Mouse (Mus musculus) heart, adult 2 months (tissue): ENCODE results near the gene Tmem245. TPM values are rescaled to one million over a fixed set of nuclear protein-coding genes. Genes with fewer than 3 reads are reported as not detected.

Experiments
- DNase-seq, 2 experiments: peaks; one replicate each; pipeline ENCODE4 v3.0.0; 2021
- H3K27ac ChIP-seq: fragments of 200-600 bp; 2 replicates; pipeline ENCODE4 v1.8.1; 2022
- H3K27me3 ChIP-seq: fragments of 200-500 bp; 2 replicates; pipeline ENCODE4 v1.6.1; 2012; ENCODE audit warnings: mild to moderate bottlenecking, low read length, inconsistent platforms, mixed read lengths; ENCODE audit not compliant: control insufficient read depth, insufficient read depth
- H3K36me3 ChIP-seq: fragments of 200-500 bp; 2 replicates; pipeline ENCODE4 v1.6.1; 2012; ENCODE audit warnings: low read length, inconsistent platforms; ENCODE audit not compliant: control insufficient read depth, insufficient read depth
- H3K4me1 ChIP-seq: fragments of 200-500 bp; 2 replicates; pipeline ENCODE4 v1.6.1; 2011; ENCODE audit warnings: low read length; ENCODE audit not compliant: control insufficient read depth, insufficient read depth
- H3K4me3 ChIP-seq: fragments of 200-600 bp; 2 replicates; pipeline ENCODE4 v1.8.1; 2022
- H3K79me2 ChIP-seq: fragments of 200-500 bp; replicated peaks from 2 replicates; pipeline ENCODE4 v1.6.1; 2012; ENCODE audit warnings: mild to moderate bottlenecking, inconsistent platforms, low read length, moderate library complexity, mixed read lengths; ENCODE audit not compliant: control insufficient read depth, insufficient read depth
- H3K9ac ChIP-seq: fragments of 200-500 bp; 2 replicates; pipeline ENCODE4 v1.6.1; 2012; ENCODE audit warnings: low read depth, mild to moderate bottlenecking, control low read depth, inconsistent platforms, low read length, mixed read lengths
- CTCF ChIP-seq: fragments of 200-600 bp; IDR thresholded peaks from 2 replicates; pipeline ENCODE4 v1.8.1; 2022; ENCODE audit warnings: antibody characterized with exemption, mild to moderate bottlenecking, moderate library complexity
- EP300 ChIP-seq: fragments of 200-500 bp; IDR thresholded peaks from 2 replicates; pipeline ENCODE4 v1.6.1; 2011; ENCODE audit warnings: low read depth, low read length, control low read depth; ENCODE audit not compliant: insufficient read depth
- POLR2A ChIP-seq: fragments of 200-500 bp; IDR thresholded peaks from 2 replicates; pipeline ENCODE4 v1.6.1; 2011; ENCODE audit warnings: mild to moderate bottlenecking, low read depth, low read length, control low read depth; ENCODE audit not compliant: insufficient read depth
- WGBS: fragments of 180-500 bp; shearing (Covaris S2); methylation state at CpG from one replicate; pipeline ENCODE4 v1.1.7; 2018; 5-methylcytosine and 5-hydroxymethylcytosine counted together
- intact Hi-C: fragments of 180-260 bp; cut with DNase I; formaldehyde crosslinking; loops from one replicate; pipeline ENCODE4 v1.15.1; 2025
- polyA plus RNA-seq: library from polyadenylated mRNA; depleted of rRNA; stranded (reverse); fragments of >200 nt; gene quantifications from 2 replicates; pipeline ENCODE4 v1.2.3, GENCODE M21; 2012
- total RNA-seq, 2 experiments: library from RNA; stranded (reverse); gene quantifications; 2 replicates each; pipeline ENCODE4 v1.2.3; 2021

Gene Tmem245
- total and polyA plus RNA-seq, 3 experiments: 24.0 to 77.3 (median 66.3) TPM

GRCm38 (mm10) chr4:56894196-56894595 is 53.0 kb downstream of the Tmem245 start:
- no peak for DNase-seq
- H3K4me1 ChIP-seq: no peaks in the 10 kb centered on the region; the same call in none of the 2 replicates
- intact Hi-C loops: no loop called here
- H3K36me3 ChIP-seq: peaks cover 2% of the 10 kb centered on the region
- no peaks in the 10 kb centered on the region for H3K27me3 ChIP-seq
- H3K9ac ChIP-seq: no peak overlapping the region
- no peaks in the 10 kb centered on the region for H3K79me2 ChIP-seq
- no peak overlapping the region for H3K4me3 ChIP-seq
- TF ChIP-seq CTCF (no peak), EP300 (no peak), POLR2A (no peak)
- WGBS: 84% methylated on average over 3 of the region's 3 CpGs
- no peak overlapping the region for H3K27ac ChIP-seq

- intact Hi-C loops: no loop called here
- Histone ChIP-seq H3K36me3 (peaks cover 2% of the 10 kb centered on the region), H3K4me1 (no peaks in the 10 kb centered on the region; the same call in none of the 2 replicates), H3K4me3 (no peak overlapping the region), H3K9ac (no peak overlapping the region), H3K27ac (no peak overlapping the region), H3K79me2 (no peaks in the 10 kb centered on the region), H3K27me3 (no peaks in the 10 kb centered on the region)
- TF ChIP-seq EP300: no peak
- no peak for TF ChIP-seq CTCF
- TF ChIP-seq POLR2A: no peak
- DNase-seq: no peak
- WGBS: 57% methylated on average over 6 of the region's 6 CpGs
Measured at GRCm38 (mm10) chr4:56892501-56893115, 54.6 kb downstream of the Tmem245 start.

DNA sequence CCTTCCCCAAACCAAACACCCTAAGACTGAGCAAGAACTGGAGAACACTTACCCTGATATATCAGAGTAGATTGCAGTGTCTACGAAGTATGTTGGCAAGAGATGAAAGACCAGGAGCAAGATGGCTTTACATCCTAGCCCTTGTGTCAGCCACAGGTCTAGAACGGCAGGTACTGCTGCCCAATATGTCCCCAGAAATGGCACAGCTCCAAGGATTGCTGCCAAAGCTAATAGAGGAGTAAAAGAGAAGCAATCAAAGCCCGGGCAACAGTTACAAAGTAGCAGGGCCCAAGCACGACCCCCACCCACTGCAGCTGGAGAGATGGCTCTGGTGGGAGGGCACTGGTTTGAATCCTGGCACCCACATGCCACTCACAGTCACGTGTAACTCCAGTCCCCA is 58.8 kb downstream of the Tmem245 start:
- intact Hi-C loops: no loop called here
- no peak overlapping the region for H3K27ac ChIP-seq
- WGBS: 43% methylated on average over 5 of the region's 5 CpGs
- no peak for TF ChIP-seq EP300
- TF ChIP-seq POLR2A: no peak
- TF ChIP-seq CTCF: no peak
- H3K4me3 ChIP-seq: no peak overlapping the region
- H3K4me1 ChIP-seq: no peaks in the 10 kb centered on the region; the same call in 1 of the 2 replicates
- H3K27me3 ChIP-seq: no peaks in the 10 kb centered on the region
- H3K9ac ChIP-seq: no peak overlapping the region
- peaks cover 2% of the 10 kb centered on the region for H3K36me3 ChIP-seq
- peak in 1 of 2 experiments; percentile 19 for DNase-seq
- H3K79me2 ChIP-seq: no peaks in the 10 kb centered on the region

DNA sequence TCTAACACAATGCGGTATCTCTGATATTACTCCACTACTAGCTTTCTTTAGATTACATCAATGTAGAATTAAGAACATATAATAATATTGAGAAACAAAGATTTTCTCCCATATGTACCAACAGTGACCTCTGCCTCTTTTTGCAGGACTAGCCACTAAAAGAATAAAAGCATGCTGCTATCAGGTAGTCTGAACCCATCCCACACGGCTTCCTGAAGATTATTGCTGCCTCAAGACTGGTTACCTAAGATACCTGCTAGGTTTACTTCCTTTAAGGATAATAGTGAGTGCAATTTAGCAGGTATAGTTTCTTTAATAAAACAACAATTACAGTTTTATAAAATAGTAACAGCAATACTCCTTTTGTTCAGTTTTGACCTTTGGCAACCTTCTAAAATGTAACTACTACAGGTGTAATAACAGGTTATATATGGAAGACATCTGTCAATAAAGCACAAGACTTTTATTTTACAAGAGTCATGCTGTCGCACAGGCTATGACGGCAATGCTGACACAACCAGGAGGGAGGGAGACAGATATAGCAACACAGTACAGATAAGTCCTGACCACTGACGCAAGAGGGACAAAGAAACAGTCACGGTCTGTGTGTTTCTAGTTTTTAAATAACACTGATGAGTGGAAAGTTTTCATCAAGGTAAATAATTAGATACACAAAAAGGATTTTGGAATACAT is 60.8 kb downstream of the Tmem245 start:
- DNase-seq: no peak
- H3K36me3 ChIP-seq: peaks cover 5% of the 10 kb centered on the region
- H3K27ac ChIP-seq: no peak overlapping the region
- peaks cover 3% of the 10 kb centered on the region; the same call in 1 of the 2 replicates for H3K4me1 ChIP-seq
- 60% methylated on average over 6 of the region's 6 CpGs for WGBS
- H3K79me2 ChIP-seq: no peaks in the 10 kb centered on the region
- TF ChIP-seq POLR2A (no peak), EP300 (0 out of 2 replicates have a peak, but pooled peaks have one; percentile 10), CTCF (no peak)
- intact Hi-C loops: no loop called here
- no peak overlapping the region for H3K9ac ChIP-seq
- H3K4me3 ChIP-seq: no peak overlapping the region
- H3K27me3 ChIP-seq: no peaks in the 10 kb centered on the region

GRCm38 (mm10) chr4:56880036-56880703 is 67.1 kb downstream of the Tmem245 start:
- H3K27ac ChIP-seq: peak overlapping the region; percentile 74
- DNase-seq: peak in 1 of 2 experiments; percentile 45
- H3K4me1 ChIP-seq: peaks cover 5% of the 10 kb centered on the region
- H3K79me2 ChIP-seq: no peaks in the 10 kb centered on the region
- WGBS: 47% methylated on average over 11 of the region's 11 CpGs
- H3K36me3 ChIP-seq: peaks cover 9% of the 10 kb centered on the region
- intact Hi-C loops: no loop called here
- no peaks in the 10 kb centered on the region for H3K27me3 ChIP-seq
- no peak overlapping the region for H3K4me3 ChIP-seq
- TF ChIP-seq POLR2A (no peak), CTCF (no peak), EP300 (0 out of 2 replicates have a peak, but pooled peaks have one; percentile 10)
- no peak overlapping the region for H3K9ac ChIP-seq
